Mouse (Mus musculus) lung, postnatal 0 days (tissue): ENCODE data around the gene Retreg1.

Source experiments
- CTCF ChIP-seq: IDR thresholded peaks from 2 replicates; pipeline ENCODE4 v1.5.1; 2016; ENCODE audit warnings: antibody characterized with exemption, mild to moderate bottlenecking
- EP300 ChIP-seq: IDR thresholded peaks from 2 replicates; pipeline ENCODE4 v1.6.1; 2016; ENCODE audit warnings: antibody characterized with exemption, mild to moderate bottlenecking, control low read depth

DNA sequence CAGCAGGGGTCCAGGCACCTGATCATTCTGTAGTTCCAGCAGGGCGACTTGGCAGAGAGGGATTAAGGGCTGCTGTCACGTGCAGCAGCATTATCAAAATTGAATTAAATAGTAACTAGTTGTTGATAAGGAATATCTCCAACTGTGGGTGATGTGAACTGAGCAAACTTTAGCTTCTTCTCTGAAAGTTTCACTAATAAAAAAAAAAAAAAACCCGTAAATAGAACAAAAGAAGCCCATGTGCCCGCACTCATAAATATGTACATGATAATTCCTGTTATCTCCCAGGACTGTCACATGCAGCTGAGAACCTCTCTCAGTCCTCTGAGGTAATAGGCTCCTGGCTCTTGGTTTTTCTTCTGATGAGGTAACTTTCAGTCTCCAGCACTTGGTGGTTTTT, 99.4 kb downstream of the Retreg1 start:
- TF ChIP-seq CTCF: no peak
- TF ChIP-seq EP300: no peak
